Mouse (Mus musculus) kidney, adult 2 months (tissue): ENCODE measurements around the gene Eefsec.

Experiments
- CTCF ChIP-seq: fragments of 200-500 bp; conservative IDR thresholded peaks from 2 replicates; pipeline ENCODE4 v1.5.1; 2011; ENCODE audit warnings: low read depth, mild to moderate bottlenecking, control low read depth, low read length, moderate library complexity, mixed read lengths; ENCODE audit not compliant: insufficient read depth, insufficient read length
- POLR2A ChIP-seq: fragments of 200-500 bp; IDR thresholded peaks from one replicate; pipeline ENCODE4 v1.6.1; 2011; ENCODE audit warnings: low read depth, low read length, control low read depth

GRCm38 (mm10) chr6:88363475-88364012 lies 82.8 kb downstream of the Eefsec start:
- TF ChIP-seq POLR2A: no peak
- TF ChIP-seq CTCF: no peak
